Mouse (Mus musculus) ES-Bruce4 (cell line): ENCODE measurements around the gene Ltf.

Experiments
- CTCF ChIP-seq: IDR thresholded peaks from one replicate; pipeline ENCODE4 v1.8.1; 2011; ENCODE audit warnings: low read depth, low read length
- EP300 ChIP-seq: IDR thresholded peaks from 2 replicates; pipeline ENCODE4 v1.6.1; 2011; ENCODE audit warnings: low read depth, low read length; ENCODE audit not compliant: insufficient read depth

GRCm38 (mm10) chr9:111046222-111046621 lies 27.2 kb downstream of the Ltf start:
- no peak for TF ChIP-seq CTCF
- TF ChIP-seq EP300, result no peak
